Mouse (Mus musculus) testis, adult 10 weeks (tissue): Measurements from ENCODE around the gene Scube3. TPM values are rescaled to one million over a fixed set of nuclear protein-coding genes. Genes with fewer than 3 reads are reported as not detected.

Experiments used
- polyA plus RNA-seq: library from polyadenylated mRNA; stranded (reverse); fragments of 350-450 nt; fragmentation: Illumina TruSeq; extraction: RNeasy Lipid Tissue Mini Kit (QIAGEN cat#74804); gene quantifications from one replicate; pipeline ENCODE4 v1.2.3, GENCODE M21; 2014; ENCODE audit warnings: low read depth, low replicate concordance

The Scube3 gene
- 0.21 TPM for polyA plus RNA-seq

DNA sequence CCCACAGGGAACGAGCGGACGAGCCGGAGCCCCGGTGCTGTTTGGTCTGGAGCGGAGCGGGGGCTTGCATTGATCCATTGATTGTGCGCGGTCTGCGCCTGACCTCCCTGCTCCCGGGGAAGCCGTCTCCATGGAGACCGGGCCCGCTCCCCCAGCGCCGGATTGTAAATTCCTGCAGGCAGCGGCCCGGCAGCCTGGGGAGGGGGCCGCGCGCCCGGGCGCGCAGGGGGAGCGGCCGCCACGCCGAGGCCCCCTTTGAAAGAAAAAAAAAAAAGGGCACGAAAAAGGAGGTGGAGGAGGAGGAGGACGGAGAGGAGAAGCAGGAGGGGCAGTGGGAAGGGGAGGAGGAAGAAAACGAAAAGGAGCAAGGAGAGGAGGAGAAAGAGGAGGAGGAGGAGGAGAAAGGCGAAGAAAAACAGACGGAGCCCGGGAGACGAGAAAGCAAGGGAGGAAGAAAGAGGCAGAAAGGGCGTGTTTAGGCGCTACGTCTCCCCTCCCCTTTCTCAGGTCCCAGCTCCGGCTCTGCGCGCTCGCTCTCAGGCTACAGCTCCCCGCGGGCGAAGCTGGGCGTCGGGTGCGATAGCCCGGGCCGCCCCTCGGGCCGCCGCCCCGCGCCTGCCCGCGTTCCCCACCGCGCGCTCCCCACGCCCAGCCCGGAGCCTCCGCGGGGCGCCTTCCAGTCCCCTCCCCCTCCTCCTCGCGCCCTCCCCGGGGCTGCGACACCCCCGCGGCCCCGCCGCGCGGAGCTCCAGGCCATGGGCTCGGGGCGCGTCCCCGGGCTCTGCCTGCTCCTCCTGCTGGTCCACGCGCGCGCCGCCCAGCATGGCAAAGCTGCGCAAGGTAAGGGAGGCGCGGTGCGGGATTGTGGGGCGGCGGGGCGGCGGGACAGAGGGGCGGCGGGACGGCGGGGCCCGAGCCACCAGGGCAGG lies at the start of gene Scube3:
Gene Scube3, plus strand, starts transcription at position 371 of the 929 bp plus-strand sequence.

DNA sequence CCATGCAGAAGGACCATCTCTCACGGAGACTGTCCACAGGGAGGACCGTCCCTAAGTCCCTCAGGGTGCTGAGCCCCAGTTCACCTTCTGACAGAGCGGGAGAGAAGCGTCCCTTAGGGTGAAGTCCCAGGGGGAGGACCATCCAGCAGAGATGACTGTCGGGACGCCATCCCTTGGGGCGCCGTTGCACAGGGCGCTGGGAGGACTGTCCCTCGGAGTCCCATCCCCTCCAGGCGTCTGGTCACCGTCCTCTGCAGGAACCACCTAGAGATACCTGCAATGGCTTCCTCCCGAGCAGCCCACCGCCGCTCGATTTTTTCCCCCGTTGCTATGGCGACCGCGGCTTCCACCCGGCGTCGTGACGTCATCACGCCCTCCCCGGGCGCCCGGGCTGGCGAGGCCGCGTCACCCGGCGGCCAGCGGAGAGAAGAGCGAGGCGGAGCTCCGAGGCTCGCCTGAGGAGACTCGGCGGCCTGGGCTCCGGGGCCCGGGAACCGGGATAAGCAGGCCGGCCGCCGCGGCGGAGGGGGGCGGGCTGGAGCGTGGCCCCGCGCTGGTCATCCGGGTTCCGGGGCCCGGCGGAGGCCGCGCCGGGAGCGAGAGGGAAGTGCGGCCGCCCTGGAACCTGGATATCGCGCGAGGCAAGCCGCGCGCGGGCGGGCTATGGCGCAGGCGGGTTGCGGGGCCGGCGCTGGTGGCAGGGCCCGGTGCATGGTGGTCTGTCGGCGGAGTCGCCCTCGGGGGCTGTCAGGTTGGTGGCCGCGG lies 35.0 kb downstream of the Scube3 start, which contains the start of gene Zfp523:
Gene Zfp523, plus strand, starts transcription at position 355 of the 765 bp plus-strand sequence.

DNA sequence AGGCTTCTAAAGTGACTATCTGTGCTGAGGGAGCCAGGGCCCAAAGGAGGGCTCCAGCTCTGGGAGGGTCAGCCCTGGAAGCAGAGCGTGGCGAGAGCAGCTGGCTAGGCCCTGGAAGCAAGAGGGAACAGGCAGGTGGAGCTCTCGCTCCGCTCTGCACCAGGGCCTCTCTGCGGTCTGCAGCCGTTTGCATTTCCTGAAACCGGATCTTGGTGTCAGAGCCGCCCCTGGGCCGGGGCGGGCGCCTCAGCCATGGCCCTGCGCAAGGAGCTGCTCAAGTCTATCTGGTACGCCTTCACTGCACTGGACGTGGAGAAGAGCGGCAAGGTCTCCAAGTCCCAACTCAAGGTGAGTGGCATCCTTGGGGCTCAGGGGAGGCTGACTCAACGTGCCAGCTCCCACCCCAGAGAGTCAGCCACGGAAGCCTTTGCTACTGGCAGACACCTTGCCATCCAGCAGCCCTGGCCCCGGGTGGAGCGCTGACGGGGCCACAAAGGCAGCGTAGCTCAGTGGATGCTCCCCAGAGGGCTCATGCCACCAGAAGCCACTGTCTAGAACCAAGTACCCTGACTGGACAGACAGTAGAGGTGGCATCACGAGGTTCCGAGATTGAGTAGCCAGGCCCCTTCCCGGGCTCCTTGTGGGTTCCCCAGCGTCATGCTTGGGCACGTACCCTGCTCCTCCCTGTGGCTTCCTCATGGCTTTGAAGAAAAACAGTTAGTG lies 65.8 kb downstream of the Scube3 start, which contains the start of gene Def6:
Gene Def6, plus strand, starts transcription at position 188 of the 723 bp plus-strand sequence.

Other genes with a start within 250 kb of the Scube3 start
- gene Anks1, start 232.8 kb upstream of the Scube3 start, polyA plus RNA-seq, result 1.4 TPM
- 42.0 TPM for gene Taf11, start 232.3 kb upstream of the Scube3 start, polyA plus RNA-seq
- 46.3 TPM for gene Tcp11, start 61.5 kb upstream of the Scube3 start, polyA plus RNA-seq
- 2.1 TPM for gene Zfp523, start 35.0 kb downstream of the Scube3 start, polyA plus RNA-seq
- not detected for gene Def6, start 65.6 kb downstream of the Scube3 start, polyA plus RNA-seq
- 0.24 TPM for gene Ppard, start 90.6 kb downstream of the Scube3 start, polyA plus RNA-seq
- gene Fance, start 171.4 kb downstream of the Scube3 start, polyA plus RNA-seq, result not detected
- gene Rpl10a, start 186.3 kb downstream of the Scube3 start, polyA plus RNA-seq, result 54.1 TPM
- gene Tead3, start 208.7 kb downstream of the Scube3 start, polyA plus RNA-seq, result 0.08 TPM
- not detected for gene Tulp1, start 223.1 kb downstream of the Scube3 start, polyA plus RNA-seq